Mouse (Mus musculus) MEL (cell line): ENCODE data around the gene Afg1l. TPM values are rescaled to one million over a fixed set of nuclear protein-coding genes. Genes with fewer than 3 reads are reported as not detected.

Source experiments
- DNase-seq: peaks from one replicate; pipeline ENCODE4 v3.0.0; 2011; ENCODE audit warnings: low read depth, low spot score
- H3K27ac ChIP-seq: 2 replicates; pipeline ENCODE4 v1.5.1; 2012; ENCODE audit warnings: low read depth, mild to moderate bottlenecking, control low read depth, low read length, moderate library complexity; ENCODE audit not compliant: control insufficient read depth
- H3K27me3 ChIP-seq, 2 experiments: fragments of 150-350 bp in 1 of 2; sonication (generic) in 1 of 2; 2 replicates each; pipeline ENCODE4 v1.6.1; 2012; ENCODE audit warnings: low read length in 2 of 2, mild to moderate bottlenecking in 2 of 2, improper control_type of control experiment in 1 of 2, moderate library complexity in 1 of 2; ENCODE audit not compliant: insufficient read depth in 2 of 2, control insufficient read depth in 1 of 2
- H3K36me3 ChIP-seq, 2 experiments: 2 replicates each; pipeline ENCODE4 v1.6.1; 2012 to 2014; ENCODE audit warnings: low read length in 2 of 2, improper control_type of control experiment in 1 of 2, inconsistent platforms in 1 of 2, mild to moderate bottlenecking in 1 of 2; ENCODE audit not compliant: insufficient read depth in 2 of 2, control insufficient read depth in 1 of 2
- H3K4me1 ChIP-seq, 2 experiments: fragments of 150-350 bp in 1 of 2; sonication (generic) in 1 of 2; 2 replicates each; pipeline ENCODE4 v1.6.1; 2012; ENCODE audit warnings: low read length in 2 of 2, improper control_type of control experiment in 1 of 2, mild to moderate bottlenecking in 1 of 2; ENCODE audit not compliant: insufficient read depth in 2 of 2, control insufficient read depth in 1 of 2
- H3K4me3 ChIP-seq, 2 experiments: fragments of 150-350 bp in 1 of 2; sonication (generic) in 1 of 2; 2 replicates each; pipeline ENCODE4 v1.5.1; 2012; ENCODE audit warnings: low read depth in 2 of 2, low read length in 2 of 2, mild to moderate bottlenecking in 2 of 2, moderate library complexity in 2 of 2, control low read depth in 1 of 2, improper control_type of control experiment in 1 of 2; ENCODE audit not compliant: control insufficient read depth in 1 of 2, insufficient read depth in 1 of 2
- H3K79me2 ChIP-seq: 2 replicates; pipeline ENCODE4 v1.6.1; 2012; ENCODE audit warnings: mild to moderate bottlenecking, low read length, moderate library complexity; ENCODE audit not compliant: control insufficient read depth, poor library complexity, insufficient read depth
- H3K9ac ChIP-seq: 2 replicates; pipeline ENCODE4 v1.6.1; 2012; ENCODE audit warnings: low read depth, mild to moderate bottlenecking, control low read depth, low read length, moderate library complexity; ENCODE audit not compliant: control insufficient read depth, poor library complexity, severe bottlenecking
- H3K9me3 ChIP-seq: fragments of 150-350 bp; sonication (generic); replicated peaks from 2 replicates; pipeline ENCODE4 v1.6.1; 2012; ENCODE audit warnings: mild to moderate bottlenecking, low read length, improper control_type of control experiment, moderate library complexity; ENCODE audit not compliant: insufficient read depth
- BHLHE40 ChIP-seq: IDR thresholded peaks from 2 replicates; pipeline ENCODE4 v1.6.1; 2012; ENCODE audit warnings: low read depth, mild to moderate bottlenecking, inconsistent platforms, low read length, improper control_type of control experiment, borderline replicate concordance
- CHD1 ChIP-seq: IDR thresholded peaks from 2 replicates; pipeline ENCODE4 v1.6.1; 2012; ENCODE audit warnings: low read depth, mild to moderate bottlenecking, inconsistent platforms, low read length, improper control_type of control experiment
- CHD2 ChIP-seq: IDR thresholded peaks from 2 replicates; pipeline ENCODE4 v1.6.1; 2011; ENCODE audit warnings: low read length, improper control_type of control experiment
- CTCF ChIP-seq, 3 experiments: IDR thresholded peaks in 2 of 3; conservative IDR thresholded peaks in 1 of 3; 2 replicates each; pipeline ENCODE4 v1.5.1; 2011 to 2012; ENCODE audit warnings: low read length in 3 of 3, low read depth in 2 of 3, mild to moderate bottlenecking in 2 of 3, improper control_type of control experiment in 1 of 3, inconsistent platforms in 1 of 3, mixed read lengths in 1 of 3, moderate library complexity in 1 of 3; ENCODE audit not compliant: control insufficient read depth in 1 of 3, insufficient read depth in 1 of 3, poor library complexity in 1 of 3, severe bottlenecking in 1 of 3
- E2F4 ChIP-seq: IDR thresholded peaks from 2 replicates; pipeline ENCODE4 v1.6.1; 2011; ENCODE audit warnings: low read depth, low read length, improper control_type of control experiment, borderline replicate concordance
- ELF1 ChIP-seq: IDR thresholded peaks from 2 replicates; pipeline ENCODE4 v1.6.1; 2014; ENCODE audit warnings: low read depth, mild to moderate bottlenecking, inconsistent platforms, low read length, improper control_type of control experiment, moderate library complexity
- EP300 ChIP-seq, 2 experiments: IDR thresholded peaks; 2 replicates each; pipeline ENCODE4 v1.6.1; 2011; ENCODE audit warnings: improper control_type of control experiment in 2 of 2, low read length in 2 of 2, low read depth in 1 of 2, mild to moderate bottlenecking in 1 of 2
- ETS1 ChIP-seq: IDR thresholded peaks from 2 replicates; pipeline ENCODE4 v1.6.1; 2012; ENCODE audit warnings: low read depth, mild to moderate bottlenecking, inconsistent platforms, low read length, improper control_type of control experiment, moderate library complexity
- GATA1 ChIP-seq: IDR thresholded peaks from 2 replicates; pipeline ENCODE4 v1.6.1; 2011; ENCODE audit warnings: low read depth, low read length, improper control_type of control experiment
- JUND ChIP-seq: IDR thresholded peaks from 2 replicates; pipeline ENCODE4 v1.6.1; 2011; ENCODE audit warnings: low read depth, mild to moderate bottlenecking, improper control_type of control experiment, low read length
- MAFK ChIP-seq: IDR thresholded peaks from 2 replicates; pipeline ENCODE4 v1.6.1; 2011; ENCODE audit warnings: low read depth, mild to moderate bottlenecking, low read length, improper control_type of control experiment, borderline replicate concordance
- MAZ ChIP-seq: IDR thresholded peaks from 2 replicates; pipeline ENCODE4 v1.6.1; 2012; ENCODE audit warnings: low read depth, mild to moderate bottlenecking, inconsistent platforms, low read length, improper control_type of control experiment
- MEF2A ChIP-seq: IDR thresholded peaks from 2 replicates; pipeline ENCODE4 v1.6.1; 2014; ENCODE audit warnings: low read depth, mild to moderate bottlenecking, inconsistent platforms, low read length, improper control_type of control experiment; ENCODE audit not compliant: poor library complexity, insufficient replicate concordance, severe bottlenecking; ENCODE audit errors: extremely low read depth
- MXI1 ChIP-seq: IDR thresholded peaks from 2 replicates; pipeline ENCODE4 v1.6.1; 2011; ENCODE audit warnings: mild to moderate bottlenecking, low read depth, low read length, improper control_type of control experiment
- MYC ChIP-seq: IDR thresholded peaks from 2 replicates; pipeline ENCODE4 v1.6.1; 2011; ENCODE audit warnings: low read depth, mild to moderate bottlenecking, low read length, improper control_type of control experiment, moderate library complexity
- NELFE ChIP-seq: IDR thresholded peaks from 2 replicates; pipeline ENCODE4 v1.6.1; 2011; ENCODE audit warnings: low read depth, low read length, improper control_type of control experiment
- NRF1 ChIP-seq: IDR thresholded peaks from 2 replicates; pipeline ENCODE4 v1.6.1; 2014; ENCODE audit warnings: low read depth, mild to moderate bottlenecking, inconsistent platforms, low read length, improper control_type of control experiment, moderate library complexity; ENCODE audit not compliant: poor library complexity, insufficient read depth, severe bottlenecking
- POLR2A ChIP-seq, 2 experiments: IDR thresholded peaks; 2 replicates each; pipeline ENCODE4 v1.6.1; 2011 to 2012; ENCODE audit warnings: low read length in 2 of 2, mild to moderate bottlenecking in 2 of 2, control low read depth in 1 of 2, improper control_type of control experiment in 1 of 2, low read depth in 1 of 2, moderate library complexity in 1 of 2; ENCODE audit not compliant: control insufficient read depth in 1 of 2, insufficient read depth in 1 of 2, poor library complexity in 1 of 2
- POLR2AphosphoS2 ChIP-seq: IDR thresholded peaks from 2 replicates; pipeline ENCODE4 v1.6.1; 2011; ENCODE audit warnings: low read length, improper control_type of control experiment
- POLR2AphosphoS5 ChIP-seq: IDR thresholded peaks from 2 replicates; pipeline ENCODE4 v1.6.1; 2012; ENCODE audit warnings: low read depth, borderline replicate concordance, mild to moderate bottlenecking, inconsistent platforms, low read length, moderate library complexity, mixed read lengths
- RAD21 ChIP-seq: IDR thresholded peaks from 2 replicates; pipeline ENCODE4 v1.6.1; 2011; ENCODE audit warnings: mild to moderate bottlenecking, low read depth, low read length, improper control_type of control experiment
- RCOR1 ChIP-seq: IDR thresholded peaks from 2 replicates; pipeline ENCODE4 v1.6.1; 2012; ENCODE audit warnings: low read depth, mild to moderate bottlenecking, inconsistent platforms, low read length, improper control_type of control experiment
- SMC3 ChIP-seq: IDR thresholded peaks from 2 replicates; pipeline ENCODE4 v1.6.1; 2011; ENCODE audit warnings: low read depth, low read length, improper control_type of control experiment
- TAL1 ChIP-seq: IDR thresholded peaks from 2 replicates; pipeline ENCODE4 v1.6.1; 2012; ENCODE audit warnings: mild to moderate bottlenecking, inconsistent platforms, low read length, moderate library complexity, mixed read lengths
- TBP ChIP-seq: IDR thresholded peaks from 2 replicates; pipeline ENCODE4 v1.8.0; 2011; ENCODE audit warnings: low read depth, low read length, improper control_type of control experiment
- UBTF ChIP-seq: IDR thresholded peaks from 2 replicates; pipeline ENCODE4 v1.6.1; 2012; ENCODE audit warnings: low read depth, mild to moderate bottlenecking, inconsistent platforms, low read length, improper control_type of control experiment, moderate library complexity, borderline replicate concordance; ENCODE audit not compliant: insufficient read depth
- USF1 ChIP-seq: IDR thresholded peaks from 2 replicates; pipeline ENCODE4 v1.6.1; 2014; ENCODE audit warnings: low read depth, mild to moderate bottlenecking, inconsistent platforms, low read length, improper control_type of control experiment, moderate library complexity
- USF2 ChIP-seq, 2 experiments: IDR thresholded peaks; 2 replicates each; pipeline ENCODE4 v1.6.1; 2011 to 2012; ENCODE audit warnings: improper control_type of control experiment in 2 of 2, low read length in 2 of 2, borderline replicate concordance in 1 of 2, inconsistent platforms in 1 of 2, low read depth in 1 of 2, mild to moderate bottlenecking in 1 of 2; ENCODE audit not compliant: insufficient read depth in 1 of 2
- ZKSCAN1 ChIP-seq: IDR thresholded peaks from 2 replicates; pipeline ENCODE4 v1.6.1; 2012; ENCODE audit warnings: low read depth, mild to moderate bottlenecking, inconsistent platforms, low read length, improper control_type of control experiment, moderate library complexity
- ZMIZ1 ChIP-seq: IDR thresholded peaks from 2 replicates; pipeline ENCODE4 v1.6.1; 2012; ENCODE audit warnings: low read depth, mild to moderate bottlenecking, inconsistent platforms, low read length, improper control_type of control experiment, moderate library complexity
- ZNF384 ChIP-seq: IDR thresholded peaks from 2 replicates; pipeline ENCODE4 v1.6.1; 2012; ENCODE audit warnings: low read depth, mild to moderate bottlenecking, inconsistent platforms, low read length, improper control_type of control experiment
- polyA plus RNA-seq, 2 experiments: library from polyadenylated mRNA; stranded (reverse) in 1 of 2; unstranded in 1 of 2; fragments of >175 nt in 1 of 2; fragments of >200 nt in 1 of 2; gene quantifications; 2 replicates each; pipeline versions ENCODE4 v1.2.1 to v1.2.4; 2012; ENCODE audit warnings: low replicate concordance in 2 of 2, low read depth in 1 of 2; ENCODE audit not compliant: insufficient read length in 2 of 2, insufficient read depth in 1 of 2, missing spikeins in 1 of 2
- total RNA-seq: library from RNA; depleted of rRNA; stranded (reverse); fragments of 300-350 nt; gene quantifications from 2 replicates; pipeline ENCODE4 v1.2.3, GENCODE M21; 2012

The Afg1l gene
- total and polyA plus RNA-seq, 3 experiments, result 3.4 to 3.7 TPM; not detected in 1

DNA sequence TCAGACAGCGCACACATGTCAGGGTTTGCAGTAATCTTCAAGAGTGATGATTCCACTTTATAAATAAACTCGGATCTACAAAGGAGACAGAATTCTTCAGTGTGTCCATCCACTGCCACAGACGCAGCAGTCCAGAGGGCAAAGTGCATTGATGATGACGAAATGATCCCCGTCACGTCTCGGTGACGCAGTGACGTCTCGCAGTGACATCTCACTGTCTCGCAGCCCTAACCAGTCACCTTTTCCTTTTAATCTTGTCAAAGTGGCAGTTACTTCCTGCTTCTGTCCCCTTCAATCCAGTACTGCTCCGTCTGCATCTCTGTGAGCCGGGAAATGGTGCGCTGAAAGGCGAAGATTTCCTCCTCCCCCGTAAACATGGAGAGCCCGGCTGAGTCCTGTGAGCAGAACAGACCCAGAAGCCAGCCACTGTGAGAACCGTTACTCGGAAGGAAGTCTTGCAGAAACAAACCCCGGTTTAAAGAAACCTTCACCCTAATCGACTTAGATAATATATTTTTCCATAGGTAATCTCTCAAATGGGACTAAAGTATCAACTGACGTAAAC, 165.1 kb downstream of the Afg1l start:
- no peak overlapping the region for H3K27ac ChIP-seq
- TF ChIP-seq GATA1 (no peak), POLR2AphosphoS2 (no peak), POLR2A (IDR thresholded peaks at IDR 0.05; ENCODE audit: control insufficient read depth in 1 of 2, insufficient read depth in 1 of 2, low read depth in 1 of 2, low read length in 2 of 2, poor library complexity in 1 of 2) (no peak), E2F4 (no peak), MXI1 (no peak), MYC (no peak), ZMIZ1 (no peak), ZNF384 (no peak), UBTF (no peak), POLR2AphosphoS5 (no peak), TAL1 (no peak), USF1 (no peak), RAD21 (no peak), NRF1 (no peak)

DNA sequence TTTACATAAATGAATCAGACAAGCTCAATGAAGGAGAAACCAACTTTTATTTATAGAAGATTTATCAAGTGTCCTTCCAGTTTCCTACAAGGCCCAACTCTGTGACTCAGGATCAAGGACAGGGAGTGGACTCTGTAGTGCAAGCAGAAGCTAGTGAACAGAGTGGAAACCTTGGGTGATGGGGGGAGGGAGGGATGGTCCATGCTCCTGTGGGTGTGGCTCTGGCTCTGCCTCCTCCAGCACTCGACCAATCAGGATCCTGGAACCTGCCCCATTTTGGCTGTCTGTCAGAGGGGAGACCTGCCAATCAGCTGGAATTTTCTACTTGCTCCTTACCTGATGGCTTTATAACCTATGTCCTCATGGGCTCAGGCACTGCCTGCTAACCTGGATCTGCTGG, 165.8 kb downstream of the Afg1l start:
- Histone ChIP-seq H3K4me1 (no peaks in the 10 kb centered on the region), H3K27ac (no peak overlapping the region), H3K4me3 (no peak overlapping the region)
- no peak for DNase-seq
- no peak for TF ChIP-seq ZKSCAN1
- TF ChIP-seq ELF1, result no peak
- no peak for TF ChIP-seq MXI1
- TF ChIP-seq RCOR1, result no peak
- no peak for TF ChIP-seq ETS1
- no peak for TF ChIP-seq MEF2A
- TF ChIP-seq EP300 (IDR thresholded peaks at IDR 0.05; ENCODE audit: low read depth in 1 of 2, low read length in 2 of 2), result no peak
- no peak for TF ChIP-seq JUND
- no peak for TF ChIP-seq CHD2
- TF ChIP-seq USF2 (IDR thresholded peaks at IDR 0.05; ENCODE audit: borderline replicate concordance in 1 of 2, insufficient read depth in 1 of 2, low read depth in 1 of 2, low read length in 2 of 2), result no peak
- TF ChIP-seq NELFE, result no peak
- TF ChIP-seq NRF1, result no peak
- TF ChIP-seq MAZ, result no peak
- TF ChIP-seq CHD1, result no peak
- no peak for TF ChIP-seq POLR2AphosphoS5
- TF ChIP-seq CTCF (IDR thresholded peaks at IDR 0.05 in 2 of 3, conservative IDR thresholded peaks at IDR 0.05 in 1 of 3; ENCODE audit: control insufficient read depth in 1 of 3, insufficient read depth in 1 of 3, low read depth in 2 of 3, low read length in 3 of 3, poor library complexity in 1 of 3, severe bottlenecking in 1 of 3), result no peak
- no peak for TF ChIP-seq MAFK
- TF ChIP-seq BHLHE40, result no peak
- no peak for TF ChIP-seq SMC3
- TF ChIP-seq TBP, result no peak
- TF ChIP-seq, all 39 proteins: peak for 0
- Histone ChIP-seq H3K9me3 (no peaks in the 10 kb centered on the region), H3K79me2 (no peaks in the 10 kb centered on the region), H3K36me3 (no peaks in the 10 kb centered on the region), H3K27me3 (no peaks in the 10 kb centered on the region), H3K9ac (no peak overlapping the region)

More for the DNA sequence above, 165.1 kb downstream of the Afg1l start:
- no peak overlapping the region for H3K4me3 ChIP-seq
- no peaks in the 10 kb centered on the region for H3K36me3 ChIP-seq
- no peaks in the 10 kb centered on the region for H3K4me1 ChIP-seq
- H3K27me3 ChIP-seq, result no peaks in the 10 kb centered on the region
- H3K9me3 ChIP-seq, result no peaks in the 10 kb centered on the region
- no peaks in the 10 kb centered on the region for H3K79me2 ChIP-seq
- no peak overlapping the region for H3K9ac ChIP-seq
- DNase-seq, result no peak
